Mouse (Mus musculus) heart, embryonic 15.5 days (tissue): ENCODE measurements at regions not wholly inside any gene's neighbourhood (a gene's known extent, or its start where the extent isn't known, plus 50 kb on each side); places are given as distances from the start of the nearest gene placed in this dataset.

Source experiments
- ATAC-seq: fragments of 200-750 bp; cut with Nextera tagmentation; replicated peaks from 2 replicates; pipeline ENCODE4 v1.8.0; 2017; ENCODE audit warnings: low read depth, moderate TSS enrichment; ENCODE audit not compliant: insufficient number of reproducible peaks, insufficient read depth, low FRiP score
- H3K27ac ChIP-seq: fragments of 300-500 bp; sonication (generic); 2 replicates; pipeline ENCODE4 v1.5.1; 2015; ENCODE audit warnings: mild to moderate bottlenecking, inconsistent platforms
- H3K27me3 ChIP-seq: fragments of 300-500 bp; sonication (generic); 2 replicates; pipeline ENCODE4 v1.6.1; 2015; ENCODE audit warnings: inconsistent platforms
- H3K36me3 ChIP-seq: fragments of 300-500 bp; sonication (generic); 2 replicates; pipeline ENCODE4 v1.6.1; 2015; ENCODE audit warnings: mild to moderate bottlenecking, inconsistent platforms
- H3K4me1 ChIP-seq: fragments of 300-500 bp; sonication (generic); replicated peaks from 2 replicates; pipeline ENCODE4 v1.6.1; 2015; ENCODE audit warnings: inconsistent platforms
- H3K4me2 ChIP-seq: fragments of 300-500 bp; sonication (generic); 2 replicates; pipeline ENCODE4 v1.6.1; 2015; ENCODE audit warnings: inconsistent platforms, mild to moderate bottlenecking, moderate library complexity
- H3K4me3 ChIP-seq: fragments of 300-500 bp; sonication (generic); 2 replicates; pipeline ENCODE4 v1.5.1; 2015; ENCODE audit warnings: mild to moderate bottlenecking, inconsistent platforms
- H3K9ac ChIP-seq: fragments of 300-500 bp; sonication (generic); 2 replicates; pipeline ENCODE4 v1.6.1; 2015; ENCODE audit warnings: mild to moderate bottlenecking, inconsistent platforms
- H3K9me3 ChIP-seq: fragments of 300-500 bp; sonication (generic); replicated peaks from 2 replicates; pipeline ENCODE4 v1.6.1; 2016; ENCODE audit warnings: inconsistent platforms
- WGBS: fragments of 180-500 bp; shearing (Covaris S2); methylation state at CpG from one replicate; pipeline ENCODE4 v1.1.7; 2015; ENCODE audit warnings: mixed read lengths; 5-methylcytosine and 5-hydroxymethylcytosine counted together

GRCm38 (mm10) chr14:120560416-120560815 is 82.2 kb downstream of the Rap2a start:
- no peak overlapping the region for H3K4me2 ChIP-seq
- H3K9me3 ChIP-seq = no peaks in the 10 kb centered on the region
- H3K4me3 ChIP-seq = no peak overlapping the region
- no peaks in the 10 kb centered on the region for H3K4me1 ChIP-seq
- no peak for ATAC-seq
- no peak overlapping the region for H3K27ac ChIP-seq
- H3K9ac ChIP-seq = no peak overlapping the region
- no peaks in the 10 kb centered on the region for H3K36me3 ChIP-seq
- H3K27me3 ChIP-seq = no peaks in the 10 kb centered on the region
- 86% methylated on average over 7 of the region's 7 CpGs for WGBS

GRCm38 (mm10) chr14:120560987-120561386 is 82.7 kb downstream of the Rap2a start:
- Histone ChIP-seq H3K9ac (no peak overlapping the region), H3K27me3 (no peaks in the 10 kb centered on the region), H3K9me3 (no peaks in the 10 kb centered on the region), H3K4me2 (no peak overlapping the region), H3K4me3 (no peak overlapping the region), H3K36me3 (no peaks in the 10 kb centered on the region), H3K4me1 (no peaks in the 10 kb centered on the region), H3K27ac (no peak overlapping the region)
- WGBS = 92% methylated on average over 2 of the region's 2 CpGs
- ATAC-seq = no peak

- Histone ChIP-seq H3K27me3 (no peaks in the 10 kb centered on the region), H3K4me2 (no peak overlapping the region), H3K4me3 (no peak overlapping the region), H3K9ac (no peak overlapping the region), H3K9me3 (no peaks in the 10 kb centered on the region), H3K4me1 (peaks cover 3% of the 10 kb centered on the region; the same call in 1 of the 2 replicates), H3K36me3 (no peaks in the 10 kb centered on the region), H3K27ac (no peak overlapping the region)
- ATAC-seq = no peak
- WGBS = 62% methylated on average over 1 of the region's 1 CpGs
Measured at GRCm38 (mm10) chr14:120566945-120567344, 88.7 kb downstream of the Rap2a start.

GRCm38 (mm10) chr14:120568054-120568453 is 89.8 kb downstream of the Rap2a start:
- Histone ChIP-seq H3K27ac (no peak overlapping the region), H3K36me3 (no peaks in the 10 kb centered on the region), H3K27me3 (no peaks in the 10 kb centered on the region), H3K9me3 (no peaks in the 10 kb centered on the region), H3K4me2 (no peak overlapping the region), H3K4me3 (no peak overlapping the region), H3K4me1 (peaks cover 7% of the 10 kb centered on the region; the same call in 1 of the 2 replicates), H3K9ac (no peak overlapping the region)
- ATAC-seq = no peak
- WGBS = 83% methylated on average over 4 of the region's 4 CpGs

GRCm38 (mm10) chr14:120572238-120572637 is 94.0 kb downstream of the Rap2a start:
- H3K4me1 ChIP-seq = peaks cover 7% of the 10 kb centered on the region; the same call in 1 of the 2 replicates
- H3K27me3 ChIP-seq = no peaks in the 10 kb centered on the region
- no peak overlapping the region for H3K4me3 ChIP-seq
- 67% methylated on average over 10 of the region's 10 CpGs for WGBS
- H3K36me3 ChIP-seq = no peaks in the 10 kb centered on the region
- 0 out of 2 replicates have a peak, but pooled peaks have one; percentile 39 for ATAC-seq
- no peak overlapping the region for H3K27ac ChIP-seq
- no peak overlapping the region for H3K9ac ChIP-seq
- no peak overlapping the region for H3K4me2 ChIP-seq
- H3K9me3 ChIP-seq = no peaks in the 10 kb centered on the region

GRCm38 (mm10) chr14:120575202-120575601 is 97.0 kb downstream of the Rap2a start:
- Histone ChIP-seq H3K9me3 (no peaks in the 10 kb centered on the region), H3K27me3 (no peaks in the 10 kb centered on the region), H3K4me1 (peaks cover 7% of the 10 kb centered on the region; the same call in 1 of the 2 replicates), H3K36me3 (no peaks in the 10 kb centered on the region), H3K4me3 (no peak overlapping the region), H3K9ac (no peak overlapping the region), H3K27ac (no peak overlapping the region), H3K4me2 (no peak overlapping the region)
- ATAC-seq = no peak
- WGBS = 74% methylated on average over 6 of the region's 6 CpGs

GRCm38 (mm10) chr14:120578352-120579080 is 100.3 kb downstream of the Rap2a start:
- no peaks in the 10 kb centered on the region for H3K9me3 ChIP-seq
- no peaks in the 10 kb centered on the region for H3K4me1 ChIP-seq
- WGBS = 71% methylated on average over 11 of the region's 11 CpGs
- H3K27ac ChIP-seq = no peak overlapping the region
- H3K4me2 ChIP-seq = no peak overlapping the region
- H3K36me3 ChIP-seq = no peaks in the 10 kb centered on the region
- H3K27me3 ChIP-seq = no peaks in the 10 kb centered on the region
- H3K4me3 ChIP-seq = no peak overlapping the region
- ATAC-seq = no peak
- no peak overlapping the region for H3K9ac ChIP-seq

GRCm38 (mm10) chr14:120583807-120584206 is 105.6 kb downstream of the Rap2a start:
- WGBS = 57% methylated on average over 3 of the region's 3 CpGs

GRCm38 (mm10) chr14:120592191-120592590 is 113.9 kb downstream of the Rap2a start:
- H3K27ac ChIP-seq = no peak overlapping the region
- H3K36me3 ChIP-seq = no peaks in the 10 kb centered on the region
- H3K9me3 ChIP-seq = no peaks in the 10 kb centered on the region
- 82% methylated on average over 2 of the region's 2 CpGs for WGBS
- H3K4me3 ChIP-seq = no peak overlapping the region
- no peak for ATAC-seq
- H3K27me3 ChIP-seq = no peaks in the 10 kb centered on the region
- no peak overlapping the region for H3K9ac ChIP-seq
- H3K4me2 ChIP-seq = no peak overlapping the region
- H3K4me1 ChIP-seq = no peaks in the 10 kb centered on the region

More at GRCm38 (mm10) chr14:120583807-120584206, 105.6 kb downstream of the Rap2a start:
- Histone ChIP-seq H3K27me3 (no peaks in the 10 kb centered on the region), H3K4me1 (no peaks in the 10 kb centered on the region), H3K27ac (no peak overlapping the region), H3K9me3 (no peaks in the 10 kb centered on the region), H3K9ac (no peak overlapping the region), H3K36me3 (no peaks in the 10 kb centered on the region), H3K4me3 (no peak overlapping the region), H3K4me2 (no peak overlapping the region)
- no peak for ATAC-seq

- no peak overlapping the region for H3K27ac ChIP-seq
- H3K9me3 ChIP-seq = no peaks in the 10 kb centered on the region
- WGBS = 82% methylated on average over 9 of the region's 9 CpGs
- no peaks in the 10 kb centered on the region for H3K27me3 ChIP-seq
- no peak overlapping the region for H3K9ac ChIP-seq
- no peaks in the 10 kb centered on the region for H3K4me1 ChIP-seq
- no peak overlapping the region for H3K4me2 ChIP-seq
- no peak for ATAC-seq
- no peaks in the 10 kb centered on the region for H3K36me3 ChIP-seq
- no peak overlapping the region for H3K4me3 ChIP-seq
Measured at GRCm38 (mm10) chr14:120600414-120600935, 122.2 kb downstream of the Rap2a start.

GRCm38 (mm10) chr14:120601510-120601909 is 123.3 kb downstream of the Rap2a start:
- no peak overlapping the region for H3K27ac ChIP-seq
- no peak overlapping the region for H3K9ac ChIP-seq
- H3K4me1 ChIP-seq = no peaks in the 10 kb centered on the region
- ATAC-seq = no peak
- H3K36me3 ChIP-seq = no peaks in the 10 kb centered on the region
- H3K4me2 ChIP-seq = no peak overlapping the region
- no peak overlapping the region for H3K4me3 ChIP-seq
- no peaks in the 10 kb centered on the region for H3K9me3 ChIP-seq
- H3K27me3 ChIP-seq = no peaks in the 10 kb centered on the region
- 83% methylated on average over 7 of the region's 7 CpGs for WGBS
